Comparison of ENCODE assay signal across 8 mouse cellular contexts in the genomic region with DNA sequence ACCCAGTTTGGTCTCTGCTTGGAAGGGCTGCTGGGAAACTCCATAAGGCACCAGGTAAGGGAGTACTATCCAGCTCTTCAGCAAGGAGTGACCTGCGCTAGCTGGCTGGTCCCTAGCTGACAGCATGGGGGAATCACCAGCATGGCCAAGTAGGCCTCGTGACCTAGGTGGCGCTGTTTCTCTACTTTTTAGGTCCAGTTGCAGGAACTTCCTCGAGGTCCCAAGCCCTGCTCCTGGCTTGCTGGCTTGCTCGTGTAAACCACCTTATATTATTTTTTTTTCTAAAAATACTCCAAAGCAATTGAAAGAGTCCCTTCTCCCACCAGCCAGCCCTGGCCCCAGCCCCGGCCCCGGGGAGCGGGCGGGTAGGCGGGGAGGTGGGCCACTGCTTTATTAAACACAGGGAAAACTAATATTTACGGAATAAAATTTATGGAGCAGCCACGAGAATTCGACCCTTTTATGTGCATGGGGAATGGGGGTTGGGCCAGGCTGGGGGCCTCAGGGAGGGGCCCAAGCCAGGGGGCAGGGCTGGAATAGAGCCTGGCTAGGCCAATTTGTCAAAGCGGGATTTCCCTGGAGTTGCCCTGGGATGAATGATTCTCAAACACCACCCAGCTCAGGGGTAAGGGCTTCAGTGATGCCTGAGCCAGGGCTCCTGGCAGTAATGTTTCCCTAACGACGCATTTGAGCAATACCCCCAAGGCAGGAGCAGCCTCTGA. TPM values are rescaled to one million over a fixed set of nuclear protein-coding genes. Genes with fewer than 3 reads are reported as not detected.
A peak's percentile ranks its signal among the peaks of the same experiment; 100 is the strongest.
DNase-seq lines count a peak whose midpoint lies in the region; ATAC-seq lines count a peak whose summit lies in the region.

No protein-coding gene starts in this region.

- peak overlapping the region; percentile 47 for H3K4me2 ChIP-seq in hindbrain, embryonic 12.5 days (replicated peaks)

- DNase-seq in R1 (ENCODE audit: low read depth, low spot score): peak; percentile 76
- DNase-seq in cerebellum, adult 9-11 months: peak; percentile 49
- peak; percentile 22 to 56 for DNase-seq in frontal cortex, postnatal 14 days (ENCODE audit: low spot score in 2 of 2)
- DNase-seq in layer of hippocampus, postnatal 10 days (ENCODE audit: low spot score in 2 of 2): peak; percentile 76 to 82
- peak; percentile 87 for DNase-seq in lung, postnatal 14 days
- DNase-seq in right cerebral cortex, adult 2 months (ENCODE audit: low spot score in 2 of 2): peak; percentile 57 to 62

- peaks cover 5% of the 10 kb centered on the region; the same call in 1 of the 2 replicates for H3K27me3 ChIP-seq in hindbrain, embryonic 12.5 days

- 15% methylated on average over 16 of the region's 16 CpGs for WGBS in hindbrain, embryonic 12.5 days

- 0 out of 2 replicates have a peak overlapping the region, but pooled peaks have one; percentile 6 for H3K4me3 ChIP-seq in hindbrain, embryonic 12.5 days

- no peak for ATAC-seq in hindbrain, embryonic 12.5 days (ENCODE audit: low FRiP score)
- ATAC-seq in monocyte, adult 5-6 weeks (replicated peaks; ENCODE audit: insufficient number of reproducible peaks, low FRiP score, low TSS enrichment, poor library complexity, severe bottlenecking): no peak

- H3K36me3 ChIP-seq in hindbrain, embryonic 12.5 days: no peaks in the 10 kb centered on the region

- peak overlapping the region; percentile 36; the same call in 1 of the 2 replicates for H3K9ac ChIP-seq in hindbrain, embryonic 12.5 days

- H3K9me3 ChIP-seq in hindbrain, embryonic 12.5 days (replicated peaks): no peaks in the 10 kb centered on the region

- no peak overlapping the region for H3K27ac ChIP-seq in hindbrain, embryonic 12.5 days

- peaks cover 6% of the 10 kb centered on the region; the same call in 1 of the 2 replicates for H3K4me1 ChIP-seq in hindbrain, embryonic 12.5 days

RNA-seq across cellular contexts. Expression of a gene that starts 13.2 kb away (rescaled TPM):
- 0.14 and 0.83 TPM in 2 replicates for polyA plus RNA-seq in hindbrain, embryonic 12.5 days (2016; fragmentation: Nextera tagmentation; extraction: Ambion mirVana)
- total RNA-seq in layer of hippocampus, postnatal 10 days (2021): under 1 TPM; 0.27 to 0.31 TPM
- total RNA-seq in monocyte, adult 5-6 weeks (2017): not detected in 3 replicates

RNA-seq across cellular contexts. Expression of a gene that starts 29.3 kb away (rescaled TPM):
- polyA plus RNA-seq in hindbrain, embryonic 12.5 days (2016; fragmentation: Nextera tagmentation; extraction: Ambion mirVana): 0.85 and 1.9 TPM in 2 replicates
- 1 to 10 TPM; 3.3 to 3.9 TPM for total RNA-seq in layer of hippocampus, postnatal 10 days (2021)
- not detected in 3 replicates for total RNA-seq in monocyte, adult 5-6 weeks (2017)
